Mouse (Mus musculus): ENCODE measurements around the gene Nbeal1. TPM values are rescaled to one million over a fixed set of nuclear protein-coding genes. Genes with fewer than 3 reads are reported as not detected.
A peak's percentile ranks its signal among the peaks of the same experiment; 100 is the strongest.

Nbeal1 gene
- polyA plus RNA-seq, 1 experiment: 1.2 TPM

GRCm38 (mm10) chr1:60179376-60179775 is 1.0 kb upstream of the Nbeal1 start:
- Histone ChIP-seq H3K4me2 (ENCODE audit: low read depth) (peak overlapping the region; percentile 91), H3K79me2 (ENCODE audit: control insufficient read depth, insufficient read depth) (peaks cover 21% of the 10 kb centered on the region), H3ac (ENCODE audit: control insufficient read depth, insufficient read length) (no peak overlapping the region), H3K36me3 (ENCODE audit: control insufficient read depth, insufficient read depth) (no peaks in the 10 kb centered on the region), H3K27me3 (ENCODE audit: control insufficient read depth, insufficient read depth, insufficient read length) (no peaks in the 10 kb centered on the region), H3K4me3 (peak overlapping the region; percentile 85)
- TF ChIP-seq TCF3 (IDR thresholded peaks at IDR 0.05; ENCODE audit: insufficient read length, low read depth) (no peak), POLR2A (IDR thresholded peaks at IDR 0.05; ENCODE audit: insufficient read length, low read depth) (no peak), POLR2AphosphoS2 (IDR thresholded peaks at IDR 0.05; ENCODE audit: insufficient read length, low read depth) (no peak), TCF12 (IDR thresholded peaks at IDR 0.05; ENCODE audit: insufficient read depth, poor library complexity, severe bottlenecking) (no peak), REST (IDR thresholded peaks at IDR 0.05; ENCODE audit: insufficient read depth, insufficient read length) (no peak), MYOG (IDR thresholded peaks at IDR 0.05; ENCODE audit: control insufficient read depth in 1 of 3, insufficient read depth in 1 of 3, insufficient read length in 2 of 3, low read depth in 2 of 3) (no peak), SRF (IDR thresholded peaks at IDR 0.05; ENCODE audit: control insufficient read depth, insufficient read length, low read depth) (no peak), MAX (IDR thresholded peaks at IDR 0.05; ENCODE audit: low read depth) (no peak), E2F4 (IDR thresholded peaks at IDR 0.05; ENCODE audit: insufficient read depth) (no peak), MYOD1 (IDR thresholded peaks at IDR 0.05; ENCODE audit: control insufficient read depth in 1 of 3, insufficient read length in 2 of 3, low read depth in 2 of 3) (no peak), USF1 (IDR thresholded peaks at IDR 0.05; ENCODE audit: low read depth) (no peak), CEBPB (IDR thresholded peaks at IDR 0.05; ENCODE audit: insufficient read depth, poor library complexity, severe bottlenecking) (no peak)

- peak overlapping the region; percentile 79 for H3K4me2 ChIP-seq (ENCODE audit: low read depth)
- TF ChIP-seq MYOG (IDR thresholded peaks at IDR 0.05; ENCODE audit: control insufficient read depth in 1 of 3, insufficient read depth in 1 of 3, insufficient read length in 2 of 3, low read depth in 2 of 3) (no peak), USF1 (IDR thresholded peaks at IDR 0.05; ENCODE audit: low read depth) (no peak), REST (IDR thresholded peaks at IDR 0.05; ENCODE audit: insufficient read depth, insufficient read length) (no peak), TCF12 (IDR thresholded peaks at IDR 0.05; ENCODE audit: insufficient read depth, poor library complexity, severe bottlenecking) (no peak), CEBPB (IDR thresholded peaks at IDR 0.05; ENCODE audit: insufficient read depth, poor library complexity, severe bottlenecking) (no peak), MAX (IDR thresholded peaks at IDR 0.05; ENCODE audit: low read depth) (no peak), POLR2AphosphoS2 (IDR thresholded peaks at IDR 0.05; ENCODE audit: insufficient read length, low read depth) (no peak), E2F4 (IDR thresholded peaks at IDR 0.05; ENCODE audit: insufficient read depth) (no peak), SRF (IDR thresholded peaks at IDR 0.05; ENCODE audit: control insufficient read depth, insufficient read length, low read depth) (no peak), TCF3 (IDR thresholded peaks at IDR 0.05; ENCODE audit: insufficient read length, low read depth) (no peak), POLR2A (IDR thresholded peaks at IDR 0.05; ENCODE audit: insufficient read length, low read depth) (no peak)
- H3K79me2 ChIP-seq (ENCODE audit: control insufficient read depth, insufficient read depth): peaks cover 23% of the 10 kb centered on the region
- H3K36me3 ChIP-seq (ENCODE audit: control insufficient read depth, insufficient read depth): no peaks in the 10 kb centered on the region
- H3K4me3 ChIP-seq: peak overlapping the region; percentile 85
- H3K27me3 ChIP-seq (ENCODE audit: control insufficient read depth, insufficient read depth, insufficient read length): no peaks in the 10 kb centered on the region
- H3ac ChIP-seq (ENCODE audit: control insufficient read depth, insufficient read length): peak overlapping the region; percentile 12
Measured at GRCm38 (mm10) chr1:60180784-60181221, 404 bp downstream of the Nbeal1 start.

GRCm38 (mm10) chr1:60188454-60188853 is 8.1 kb downstream of the Nbeal1 start:
- H3K4me3 ChIP-seq: no peak overlapping the region
- no peak overlapping the region for H3ac ChIP-seq (ENCODE audit: control insufficient read depth, insufficient read length)
- TF ChIP-seq POLR2AphosphoS2 (IDR thresholded peaks at IDR 0.05; ENCODE audit: insufficient read length, low read depth) (no peak), TCF3 (IDR thresholded peaks at IDR 0.05; ENCODE audit: insufficient read length, low read depth) (no peak), MYOD1 (IDR thresholded peaks at IDR 0.05; ENCODE audit: control insufficient read depth in 1 of 3, insufficient read length in 2 of 3, low read depth in 2 of 3) (no peak), POLR2A (IDR thresholded peaks at IDR 0.05; ENCODE audit: insufficient read length, low read depth) (no peak), MYOG (IDR thresholded peaks at IDR 0.05; ENCODE audit: control insufficient read depth in 1 of 3, insufficient read depth in 1 of 3, insufficient read length in 2 of 3, low read depth in 2 of 3) (no peak), USF1 (IDR thresholded peaks at IDR 0.05; ENCODE audit: low read depth) (no peak), CEBPB (IDR thresholded peaks at IDR 0.05; ENCODE audit: insufficient read depth, poor library complexity, severe bottlenecking) (no peak), E2F4 (IDR thresholded peaks at IDR 0.05; ENCODE audit: insufficient read depth) (no peak), TCF12 (IDR thresholded peaks at IDR 0.05; ENCODE audit: insufficient read depth, poor library complexity, severe bottlenecking) (no peak), MAX (IDR thresholded peaks at IDR 0.05; ENCODE audit: low read depth) (no peak), SRF (IDR thresholded peaks at IDR 0.05; ENCODE audit: control insufficient read depth, insufficient read length, low read depth) (no peak), REST (IDR thresholded peaks at IDR 0.05; ENCODE audit: insufficient read depth, insufficient read length) (no peak)
- no peaks in the 10 kb centered on the region for H3K27me3 ChIP-seq (ENCODE audit: control insufficient read depth, insufficient read depth, insufficient read length)
- peaks cover 24% of the 10 kb centered on the region for H3K79me2 ChIP-seq (ENCODE audit: control insufficient read depth, insufficient read depth)
- H3K4me2 ChIP-seq (ENCODE audit: low read depth): no peak overlapping the region
- no peaks in the 10 kb centered on the region for H3K36me3 ChIP-seq (ENCODE audit: control insufficient read depth, insufficient read depth)

- TF ChIP-seq REST (IDR thresholded peaks at IDR 0.05; ENCODE audit: insufficient read depth, insufficient read length) (no peak), CEBPB (IDR thresholded peaks at IDR 0.05; ENCODE audit: insufficient read depth, poor library complexity, severe bottlenecking) (no peak), POLR2AphosphoS2 (IDR thresholded peaks at IDR 0.05; ENCODE audit: insufficient read length, low read depth) (no peak), MYOG (IDR thresholded peaks at IDR 0.05; ENCODE audit: control insufficient read depth in 1 of 3, insufficient read depth in 1 of 3, insufficient read length in 2 of 3, low read depth in 2 of 3) (no peak), TCF3 (IDR thresholded peaks at IDR 0.05; ENCODE audit: insufficient read length, low read depth) (no peak), USF1 (IDR thresholded peaks at IDR 0.05; ENCODE audit: low read depth) (no peak), TCF12 (IDR thresholded peaks at IDR 0.05; ENCODE audit: insufficient read depth, poor library complexity, severe bottlenecking) (no peak), E2F4 (IDR thresholded peaks at IDR 0.05; ENCODE audit: insufficient read depth) (no peak), MAX (IDR thresholded peaks at IDR 0.05; ENCODE audit: low read depth) (no peak), POLR2A (IDR thresholded peaks at IDR 0.05; ENCODE audit: insufficient read length, low read depth) (no peak), SRF (IDR thresholded peaks at IDR 0.05; ENCODE audit: control insufficient read depth, insufficient read length, low read depth) (no peak), MYOD1 (IDR thresholded peaks at IDR 0.05; ENCODE audit: control insufficient read depth in 1 of 3, insufficient read length in 2 of 3, low read depth in 2 of 3) (no peak)
- peaks cover 33% of the 10 kb centered on the region for H3K36me3 ChIP-seq (ENCODE audit: control insufficient read depth, insufficient read depth)
- no peak overlapping the region for H3K4me2 ChIP-seq (ENCODE audit: low read depth)
- no peaks in the 10 kb centered on the region for H3K79me2 ChIP-seq (ENCODE audit: control insufficient read depth, insufficient read depth)
- H3K4me3 ChIP-seq: no peak overlapping the region
- no peaks in the 10 kb centered on the region for H3K27me3 ChIP-seq (ENCODE audit: control insufficient read depth, insufficient read depth, insufficient read length)
- H3ac ChIP-seq (ENCODE audit: control insufficient read depth, insufficient read length): no peak overlapping the region
Measured at GRCm38 (mm10) chr1:60196813-60197212, 16.4 kb downstream of the Nbeal1 start.

All from myocyte (in vitro differentiated cells).